Mouse (Mus musculus) skeletal muscle tissue, adult 2 months (tissue): Measurements from ENCODE around the gene Zfp467.
A peak's percentile ranks its signal among the peaks of the same experiment; 100 is the strongest.

Experiments
- DNase-seq: peaks from one replicate; pipeline ENCODE4 v3.0.0-alpha.2; 2012; ENCODE audit warnings: low read depth, low spot score

Zfp467 gene

DNA sequence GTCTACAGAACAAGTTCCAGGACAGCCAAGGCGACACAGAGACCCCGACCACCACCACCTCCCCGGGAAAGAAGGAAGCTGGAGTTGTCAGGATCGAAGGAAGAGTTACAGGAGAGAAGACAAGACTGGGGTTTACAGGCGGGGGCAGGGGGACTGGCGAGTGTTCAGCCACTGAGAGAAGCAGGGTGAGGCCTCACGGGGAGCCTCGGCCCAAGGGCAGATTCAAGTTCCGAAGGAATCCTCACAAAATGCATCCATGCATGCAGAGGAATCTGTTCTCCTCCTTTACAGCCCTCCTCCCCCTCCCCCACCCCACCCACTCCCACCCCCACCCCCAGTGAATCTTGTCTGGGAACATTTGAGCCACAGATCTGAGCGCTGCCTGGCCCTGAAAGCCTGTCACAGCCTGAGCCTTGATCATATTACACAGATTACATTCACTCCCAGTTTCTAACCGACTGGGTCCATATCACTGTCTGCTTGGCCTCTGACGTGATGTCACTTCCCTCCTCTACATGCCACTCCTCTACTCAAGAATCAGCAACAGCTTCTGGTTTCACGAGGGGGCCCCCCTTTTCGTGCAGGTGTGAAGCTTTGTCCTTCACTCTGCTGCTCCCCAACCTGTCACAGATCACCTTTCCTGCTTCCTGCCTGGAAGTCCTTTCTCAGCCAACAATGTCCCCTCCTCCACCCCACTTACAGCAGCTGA is 5.2 kb downstream of the Zfp467 start:
- DNase-seq: no peak

DNA sequence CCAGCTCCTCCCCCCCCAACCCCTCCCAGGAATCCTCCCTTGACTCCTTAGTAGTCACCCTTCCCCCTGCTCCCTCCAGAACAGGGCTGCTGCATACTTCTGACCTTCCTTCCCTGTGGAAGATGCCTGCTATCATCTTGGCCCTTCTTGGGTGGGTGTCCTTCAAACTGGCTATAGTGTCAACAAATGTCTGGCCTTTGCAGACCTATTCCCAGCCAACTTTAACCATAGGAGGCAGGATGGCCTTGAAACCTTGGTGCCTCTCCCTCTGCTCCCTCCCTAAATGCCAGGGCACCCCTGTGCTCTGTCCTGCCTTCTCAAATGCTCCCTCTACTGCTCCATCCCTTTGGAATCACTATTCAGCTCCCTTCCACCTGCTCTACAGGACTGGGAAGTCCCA is 6.0 kb downstream of the Zfp467 start:
- DNase-seq: no peak

DNA sequence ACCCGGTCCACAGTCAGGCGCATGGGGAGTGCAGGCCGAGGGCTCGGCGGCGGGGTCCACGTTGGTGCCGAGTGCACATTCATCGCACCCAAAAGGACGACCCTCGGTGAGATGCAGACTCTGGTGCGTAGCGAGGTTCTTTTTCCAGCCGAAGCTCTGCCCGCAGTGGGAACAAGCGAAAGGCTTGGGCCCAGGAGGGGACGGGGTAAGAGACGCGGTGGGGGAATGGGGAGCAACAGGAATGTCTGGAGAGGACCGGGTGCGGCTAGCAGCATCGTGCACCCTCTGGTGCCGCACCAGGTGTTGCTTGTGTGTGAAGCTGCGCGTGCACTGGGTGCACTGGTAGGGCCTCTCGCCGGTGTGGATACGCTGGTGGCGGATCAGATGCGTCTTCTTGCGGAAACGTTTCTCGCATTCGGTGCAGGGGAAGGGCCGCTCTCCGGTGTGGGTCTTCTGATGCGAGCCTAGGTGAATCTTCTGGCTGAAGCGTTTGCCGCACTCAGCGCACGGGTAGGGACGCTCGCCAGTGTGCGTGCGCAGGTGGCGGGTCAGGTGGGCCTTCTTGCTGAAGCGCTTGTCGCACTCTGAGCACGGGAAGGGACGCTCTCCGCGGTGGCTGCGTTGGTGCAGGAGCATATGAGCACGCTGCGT is 7.0 kb downstream of the Zfp467 start:
- DNase-seq: no peak

DNA sequence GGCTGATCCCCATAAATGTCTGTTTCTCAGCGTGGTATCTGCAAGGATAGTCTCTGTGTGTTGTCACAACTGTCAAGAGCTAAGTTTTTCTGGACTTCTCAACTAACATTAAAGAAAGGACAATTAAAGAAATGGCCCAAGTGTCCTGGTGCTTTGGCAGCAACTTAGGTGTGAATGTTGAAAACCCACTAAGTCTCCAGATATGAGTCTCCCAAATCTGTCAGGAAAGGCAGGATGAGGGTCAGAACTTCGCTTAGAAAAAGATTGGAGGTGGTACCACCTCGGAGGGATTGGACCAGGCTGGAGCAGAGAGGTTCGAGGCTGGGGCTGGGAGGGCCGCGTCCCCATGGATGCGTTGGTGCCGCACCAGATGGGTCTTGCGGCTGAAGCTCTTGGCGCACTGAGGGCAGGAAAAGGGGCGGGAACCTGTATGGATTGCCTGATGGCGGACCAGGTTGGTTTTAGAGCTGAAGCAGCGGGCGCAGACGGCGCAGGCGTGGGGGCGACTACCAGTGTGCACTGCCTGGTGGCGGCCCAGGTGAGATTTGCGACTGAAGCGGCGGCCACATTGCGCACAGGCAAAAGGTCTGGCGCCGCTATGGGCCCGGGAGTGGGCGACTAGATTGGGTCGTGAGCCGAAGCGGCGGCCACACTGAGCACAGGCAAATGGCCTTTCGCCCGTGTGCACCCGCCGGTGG is 7.8 kb downstream of the Zfp467 start:
- no peak for DNase-seq

DNA sequence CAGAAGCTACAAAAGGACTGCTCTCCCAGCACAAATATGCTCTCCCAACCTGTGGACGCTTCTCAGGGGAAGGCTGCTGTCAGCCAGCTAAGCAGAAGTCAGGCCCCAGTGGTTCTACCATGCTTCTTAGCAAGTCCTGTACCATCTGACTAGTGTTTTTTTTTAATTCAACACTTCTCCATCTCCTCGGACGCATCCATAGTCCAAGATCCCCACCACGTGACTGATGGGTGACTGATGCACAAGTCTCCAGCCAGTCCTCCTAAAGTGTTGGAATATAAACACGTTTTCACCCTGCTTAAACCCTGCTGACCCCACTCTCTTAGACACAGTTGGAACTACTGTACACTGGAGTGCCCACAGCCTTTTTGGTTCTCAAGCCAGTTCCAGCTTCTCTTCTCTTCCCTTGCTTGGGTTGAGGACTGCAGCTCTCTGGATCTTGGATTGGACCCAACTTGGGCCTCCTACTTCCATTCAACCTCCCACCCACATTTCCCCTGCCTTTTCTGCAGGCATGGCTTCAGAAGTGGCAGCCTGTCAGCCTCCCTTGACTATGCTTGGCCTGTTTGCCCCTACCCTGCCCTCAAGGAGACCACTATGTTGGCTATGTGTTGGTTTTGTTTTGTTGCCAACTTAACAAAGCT is 9.8 kb downstream of the Zfp467 start:
- DNase-seq: no peak

DNA sequence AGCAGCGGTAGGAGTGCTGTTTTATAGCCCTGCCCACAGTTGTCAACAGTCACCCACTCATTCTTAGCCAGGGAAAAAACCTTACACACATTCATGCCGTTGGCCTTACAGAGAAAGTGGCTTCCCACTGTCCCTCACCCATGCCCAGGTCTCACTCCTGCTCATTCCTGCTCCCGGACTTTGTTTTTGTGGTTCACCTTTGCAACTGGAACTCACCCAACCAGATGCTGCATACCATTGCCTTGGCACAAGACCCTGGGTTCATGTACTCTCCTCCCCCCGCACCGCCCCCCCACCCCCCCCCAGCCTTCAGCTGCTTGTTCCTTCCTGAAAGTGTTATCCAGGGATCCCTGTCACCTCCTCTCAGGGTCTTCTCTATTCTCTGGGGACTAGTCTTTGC is 10.5 kb downstream of the Zfp467 start:
- DNase-seq: no peak

DNA sequence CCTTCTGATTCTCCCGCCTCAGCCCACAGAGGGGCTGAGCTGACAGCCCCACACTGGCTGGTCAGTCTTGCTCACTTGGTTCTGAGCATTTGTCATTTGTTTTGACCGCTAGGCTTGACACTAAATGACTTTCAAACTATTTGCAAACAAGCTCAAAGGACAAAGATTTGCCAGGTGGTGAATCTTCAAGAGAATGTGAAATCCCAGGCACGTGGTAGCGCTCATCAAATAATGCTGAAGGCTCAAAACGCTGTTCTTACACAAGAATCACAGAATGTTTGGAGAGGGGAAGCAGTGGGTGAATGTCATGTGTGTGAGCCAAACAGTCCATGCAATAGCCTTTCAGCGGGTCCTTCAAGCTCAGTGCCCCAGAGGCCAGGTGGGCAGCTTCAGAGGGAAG is 11.0 kb downstream of the Zfp467 start:
- no peak for DNase-seq

DNA sequence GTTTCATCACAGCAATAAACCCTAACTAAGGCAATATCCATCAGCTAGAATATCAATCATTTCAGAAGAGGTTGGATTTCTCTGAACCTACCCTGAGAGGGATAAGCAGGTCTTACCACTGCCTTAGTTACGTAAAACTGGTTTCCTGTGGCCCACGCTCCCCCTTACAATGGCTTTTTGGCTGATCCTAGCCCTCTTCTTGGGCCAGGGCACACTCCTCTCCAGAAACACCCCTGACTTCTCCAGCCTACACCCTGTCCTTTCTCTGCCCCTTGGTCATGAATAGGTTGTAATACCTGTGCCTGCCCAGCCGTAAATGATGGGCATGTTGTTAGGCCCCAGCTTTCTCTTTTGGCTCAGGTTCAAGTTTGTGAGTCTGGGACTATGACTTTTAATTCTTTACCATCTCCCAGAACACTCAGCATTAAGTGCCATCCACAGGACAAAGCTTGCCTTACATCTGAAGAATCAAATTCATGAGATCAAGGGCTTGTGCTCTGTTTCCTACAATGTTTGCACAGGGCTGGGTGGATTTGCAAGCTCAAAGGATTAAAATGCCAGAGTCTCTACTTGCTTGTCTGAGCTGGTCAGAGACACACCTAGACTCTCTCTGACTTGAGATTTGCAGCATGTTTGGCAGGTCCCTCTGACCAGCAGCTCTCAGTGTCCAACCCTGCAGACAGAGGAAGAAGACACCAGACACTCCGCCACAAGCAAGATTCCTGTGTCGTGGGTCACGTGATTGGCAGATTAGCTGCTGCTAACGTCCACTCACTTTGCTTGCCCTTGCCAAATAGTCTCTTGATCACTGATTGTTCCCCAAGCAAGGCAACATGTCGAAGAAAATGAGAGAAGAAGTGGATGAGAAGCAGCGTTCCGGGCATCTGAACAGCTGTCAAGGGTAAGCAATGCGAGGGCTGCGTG is 12.5 kb downstream of the Zfp467 start:
- no peak for DNase-seq

DNA sequence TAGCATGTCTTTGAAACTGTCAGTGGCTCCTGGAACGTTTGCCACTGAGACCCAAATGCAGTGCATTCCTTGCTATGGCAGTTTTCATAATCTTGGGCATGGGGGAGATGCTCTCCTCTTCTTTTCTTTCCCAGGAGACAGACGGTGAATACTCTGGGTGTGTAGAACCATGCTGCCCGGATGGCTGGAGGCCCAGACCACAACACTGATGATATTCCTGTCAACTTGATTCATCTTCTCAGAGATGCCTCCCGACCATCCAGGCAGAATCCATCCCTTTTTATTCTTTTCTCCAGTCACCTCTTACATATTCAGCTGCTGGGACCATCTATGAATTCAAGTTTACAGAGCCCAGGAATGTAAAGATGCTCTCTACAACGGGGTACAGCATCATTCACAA is 14.9 kb downstream of the Zfp467 start:
- no peak for DNase-seq

DNA sequence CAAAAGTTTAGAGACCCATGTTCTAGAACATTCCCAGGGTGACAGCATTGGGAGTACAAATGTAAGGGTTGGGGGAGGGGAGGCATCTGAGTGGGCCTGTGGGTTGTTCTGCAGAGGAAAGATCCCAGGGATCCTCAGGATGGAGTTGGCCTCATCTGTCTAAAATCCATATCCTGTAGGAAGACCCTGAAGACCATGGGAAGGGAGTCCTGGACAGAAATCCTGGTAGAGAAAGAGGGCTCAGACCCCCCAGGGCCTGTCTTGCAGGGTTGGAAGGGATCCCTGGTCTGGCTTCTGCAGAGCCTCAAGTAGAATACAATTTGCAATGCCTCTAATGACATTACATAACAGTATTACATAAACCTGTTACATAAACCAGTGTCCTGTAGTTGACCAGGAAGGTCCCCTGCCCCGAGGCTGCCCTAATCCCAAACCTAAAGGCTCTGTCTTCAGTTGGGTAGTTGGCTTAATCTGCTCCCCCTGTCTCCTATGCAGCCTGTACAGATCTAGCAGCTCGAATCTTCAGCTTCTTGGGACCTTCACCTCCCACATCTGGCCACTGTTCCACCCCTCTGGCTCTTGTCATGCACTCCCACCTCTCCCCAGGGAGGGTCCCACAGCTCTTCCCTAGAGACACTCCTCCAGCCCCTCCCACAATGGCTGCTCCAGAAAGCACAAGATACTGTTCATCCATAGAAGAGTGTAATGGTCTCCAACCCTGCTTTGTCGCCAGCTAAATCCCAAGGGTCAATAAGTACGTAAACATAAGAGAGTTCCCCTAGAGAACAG is 16.7 kb downstream of the Zfp467 start:
- DNase-seq: no peak

DNA sequence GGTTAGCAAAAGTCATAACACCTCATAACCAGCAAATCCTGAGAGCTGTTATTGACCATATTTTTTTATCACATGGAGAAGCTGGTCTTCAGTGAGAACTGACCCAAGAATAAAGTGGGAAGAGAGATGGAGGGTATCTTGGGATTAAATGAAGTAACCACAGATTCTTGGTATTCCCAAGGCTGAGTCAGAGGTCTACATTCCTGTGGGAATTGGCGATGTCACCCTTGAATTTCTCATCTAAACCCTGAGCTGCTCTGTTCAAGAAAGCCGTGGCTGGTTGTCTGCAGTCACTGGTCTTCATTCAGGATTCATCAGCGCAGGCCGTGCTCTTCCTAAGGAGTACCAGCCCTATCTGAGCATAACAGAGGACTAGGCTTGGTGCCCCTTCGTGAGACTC is 18.7 kb downstream of the Zfp467 start:
- DNase-seq: no peak

DNA sequence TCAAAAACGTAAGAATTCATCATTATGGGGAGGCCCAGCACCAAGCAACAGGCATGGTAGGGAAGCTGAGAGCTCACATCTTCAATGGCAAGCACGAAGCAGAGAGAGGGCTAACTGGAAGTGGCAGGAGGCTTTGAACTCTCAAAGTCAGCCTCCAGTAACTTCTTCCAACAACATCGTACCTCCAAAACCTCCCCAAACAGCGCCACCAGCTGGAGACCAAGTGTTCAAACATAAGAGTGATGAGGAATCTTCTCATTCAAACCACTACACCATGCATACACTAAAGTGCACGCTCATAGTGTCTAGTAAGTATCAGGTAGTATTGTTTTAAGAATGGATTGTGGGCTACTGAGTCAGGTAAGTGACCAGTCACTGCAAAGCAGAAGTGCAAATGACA is 21.6 kb downstream of the Zfp467 start:
- no peak for DNase-seq

DNA sequence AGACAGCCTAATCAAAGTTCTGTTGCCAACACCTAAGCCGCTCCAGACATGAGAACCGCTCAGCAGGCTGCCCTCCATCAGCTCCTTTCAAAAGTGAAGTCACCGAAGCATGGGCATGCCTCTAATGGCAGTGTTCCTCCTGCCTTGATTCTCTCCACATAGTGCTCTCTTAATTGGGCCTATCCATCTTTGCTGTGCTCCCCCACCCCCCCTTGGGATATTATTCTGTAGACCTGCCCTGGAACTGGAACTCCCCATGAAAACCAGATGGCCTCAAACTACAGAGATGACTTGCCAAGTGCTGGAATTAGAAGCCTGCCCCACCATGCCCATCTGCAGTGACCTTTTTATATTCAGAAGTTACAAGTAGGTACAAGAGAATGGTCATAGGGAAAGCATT is 22.3 kb downstream of the Zfp467 start:
- DNase-seq: no peak

DNA sequence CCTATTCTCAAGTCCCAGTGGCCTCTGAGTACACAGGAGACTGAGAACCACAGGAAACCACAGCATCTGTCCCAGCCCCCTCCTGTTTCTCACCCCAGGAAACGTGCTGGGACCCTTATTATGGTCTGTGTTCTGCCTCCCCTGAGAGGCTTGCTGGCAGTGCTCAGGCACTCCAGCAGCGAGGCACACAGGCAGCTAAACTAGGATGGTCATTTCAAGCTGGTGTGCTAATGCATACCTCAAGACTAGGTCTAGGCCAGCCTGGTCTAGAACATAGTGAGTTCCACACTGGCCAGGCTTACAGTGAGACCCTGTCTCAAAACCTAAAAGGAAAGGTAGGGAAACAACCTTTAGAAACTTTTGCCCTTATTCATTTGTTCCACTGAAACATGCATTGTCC is 25.0 kb downstream of the Zfp467 start:
- no peak for DNase-seq

DNA sequence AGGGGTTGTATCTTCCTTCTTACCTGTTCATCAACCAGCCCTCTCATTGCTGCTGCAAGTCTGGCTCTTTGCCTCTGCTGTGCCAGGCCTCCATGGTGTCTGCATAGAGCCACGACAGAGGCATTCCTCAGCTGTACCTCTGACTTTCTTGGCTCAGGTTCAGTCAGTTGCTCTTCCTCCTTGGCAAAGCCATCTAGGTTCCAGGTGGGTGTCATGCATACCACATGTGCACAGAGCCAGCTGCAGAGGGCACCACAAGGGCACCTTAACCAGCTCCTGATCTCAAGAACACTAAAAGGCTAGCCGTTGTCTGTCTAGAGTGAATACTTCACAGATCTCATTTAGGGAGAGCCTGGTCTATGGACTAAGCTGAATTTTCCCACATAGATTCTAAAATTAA is 29.1 kb downstream of the Zfp467 start:
- no peak for DNase-seq

DNA sequence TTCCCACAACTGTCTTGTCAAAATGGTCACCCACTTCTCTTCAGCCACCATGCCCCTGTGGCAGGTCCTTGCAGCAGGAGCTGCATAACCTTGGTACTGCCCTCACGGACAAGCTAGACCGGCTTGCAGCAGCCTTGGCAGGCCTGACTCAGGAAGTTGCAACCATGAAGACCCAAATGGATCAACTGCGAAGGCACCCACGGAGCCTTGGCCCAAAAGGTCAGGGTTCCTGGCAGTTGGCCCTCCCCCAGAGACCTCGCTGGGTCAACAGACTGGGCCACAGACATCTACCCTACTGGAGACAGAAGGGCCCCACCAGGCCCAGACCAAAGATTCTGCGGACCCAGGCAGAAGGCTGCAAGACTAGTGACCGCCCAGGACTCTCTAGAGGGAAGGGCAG is 30.0 kb downstream of the Zfp467 start:
- DNase-seq: no peak

DNA sequence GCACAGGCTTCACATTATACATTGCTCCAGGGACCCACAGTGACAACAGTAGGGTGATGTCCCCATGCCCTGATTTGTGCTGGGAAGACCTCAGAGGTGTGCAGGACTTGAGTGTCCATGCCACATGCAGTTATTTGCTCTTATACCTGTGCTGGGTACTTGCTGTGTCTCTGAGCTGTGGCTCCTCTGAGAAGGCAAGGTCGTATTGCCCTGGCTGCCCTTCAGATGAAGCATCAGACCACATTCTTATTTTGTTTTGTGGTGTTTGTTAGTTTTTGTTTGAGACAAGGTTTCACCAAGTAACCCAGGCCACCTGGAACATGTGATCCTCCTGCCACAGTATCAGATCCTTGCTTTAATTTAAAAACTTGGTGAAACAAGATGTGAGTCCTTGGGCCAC is 30.7 kb downstream of the Zfp467 start:
- no peak for DNase-seq

DNA sequence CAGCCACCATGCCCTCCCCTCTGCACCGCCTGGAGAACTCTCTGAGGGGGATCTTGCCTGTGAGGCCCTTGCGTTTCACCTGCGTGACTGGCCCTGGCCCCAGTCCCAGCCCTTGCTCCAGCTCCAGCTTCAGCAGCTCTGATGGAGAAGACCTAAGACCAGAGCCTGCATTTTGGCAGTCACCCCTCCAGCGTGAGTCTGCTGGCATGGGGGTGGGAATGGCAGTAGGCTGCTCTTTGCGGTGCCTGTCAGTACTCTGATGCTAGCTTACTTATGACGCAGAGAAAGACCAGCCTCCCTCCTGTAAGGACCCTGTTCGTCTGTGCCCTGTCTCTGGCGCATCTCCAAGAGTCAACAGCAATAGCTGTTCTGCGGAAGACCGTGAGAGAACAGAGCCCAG is 32.5 kb downstream of the Zfp467 start:
- DNase-seq: no peak

DNA sequence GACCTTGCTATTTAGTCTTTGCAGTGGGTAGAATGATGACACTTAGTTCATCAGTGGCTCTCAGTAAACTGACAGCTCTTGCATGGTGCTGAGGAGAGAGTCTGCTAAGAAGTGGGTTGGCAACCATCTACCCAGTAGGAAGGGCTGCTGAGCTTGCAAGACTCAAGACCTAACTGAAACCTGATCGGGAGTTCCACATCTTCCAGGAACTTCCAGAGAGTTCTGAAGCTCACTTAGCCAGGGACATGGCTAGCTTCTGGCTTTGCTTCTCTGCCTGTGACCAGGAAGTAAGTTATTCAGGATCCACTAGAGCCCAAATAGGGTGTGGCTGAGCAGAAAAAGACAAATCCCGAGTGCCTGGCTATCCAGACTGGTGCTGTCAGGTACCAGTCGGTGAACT is 33.0 kb downstream of the Zfp467 start:
- DNase-seq: peak; percentile 77

DNA sequence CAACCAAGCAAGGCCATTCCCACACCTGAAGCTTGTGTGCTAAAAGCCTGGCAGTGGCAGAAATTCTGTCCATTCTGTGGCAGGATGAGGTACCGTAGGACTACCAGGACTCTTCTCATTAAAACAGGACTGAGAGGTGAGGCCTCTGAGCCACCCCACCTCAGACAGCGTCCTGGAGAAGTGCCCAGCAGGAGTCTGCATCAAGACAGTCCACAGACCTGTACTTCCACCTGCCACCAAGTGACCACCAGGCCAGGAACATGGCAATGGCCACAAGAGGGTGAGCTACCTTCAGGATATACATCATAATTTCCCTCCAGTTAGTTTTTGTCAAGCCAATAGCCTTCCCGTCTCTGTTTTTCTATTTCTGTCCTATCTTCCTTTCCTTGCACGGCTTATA is 33.5 kb downstream of the Zfp467 start:
- DNase-seq: no peak
